In the genomic region with DNA sequence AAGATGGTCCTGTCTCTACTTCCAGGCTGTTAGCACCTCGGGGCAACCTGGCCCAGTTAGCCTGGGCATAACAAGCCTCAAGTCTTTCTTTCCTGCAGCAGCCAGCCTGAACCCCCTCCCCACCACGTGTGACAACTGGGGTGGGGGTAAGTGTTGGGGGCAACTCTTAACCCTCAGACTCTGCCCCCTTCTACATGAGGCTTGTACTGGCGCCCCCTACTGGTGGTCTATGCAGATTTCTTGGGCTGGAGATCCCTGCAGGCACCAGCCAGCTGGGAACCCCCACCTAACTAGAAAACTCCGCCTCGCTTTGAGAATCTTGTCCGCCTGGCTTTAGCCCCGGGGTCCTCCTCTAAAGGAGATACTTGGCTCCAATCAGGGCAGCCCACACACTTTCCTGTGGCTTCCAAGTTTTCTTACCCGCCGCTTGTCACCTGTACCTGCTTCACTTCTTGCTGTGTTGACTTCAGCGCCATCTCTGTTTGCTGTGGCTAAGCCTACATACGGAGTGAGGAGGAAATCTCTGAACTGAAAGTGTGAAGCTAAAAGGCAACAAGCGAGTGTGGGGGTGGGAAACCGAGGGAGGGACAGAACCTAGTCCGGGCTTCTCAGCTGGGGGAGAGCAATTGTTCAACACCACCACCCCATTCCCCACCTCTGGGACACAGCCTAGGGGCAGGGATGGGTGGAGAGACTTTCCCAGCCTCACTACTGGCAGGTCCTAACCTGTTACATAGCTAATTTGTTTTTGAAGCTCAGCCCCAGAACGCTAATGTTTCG, we compare ENCODE assay signal across 9 mouse cellular contexts. TPM values are rescaled to one million over a fixed set of nuclear protein-coding genes. Genes with fewer than 3 reads are reported as not detected.
A peak's percentile ranks its signal among the peaks of the same experiment; 100 is the strongest.
DNase-seq lines count a peak whose midpoint lies in the region; ATAC-seq and TF ChIP-seq lines count a peak whose summit lies in the region.
"Had no signal": no experiment of that assay in that cellular context is flagged by ENCODE, and none has a peak within 500 bp of the region (broad histone marks: within the 10 kb centered on the region; RNA-seq: fewer than 3 reads in every experiment).

No protein-coding gene starts in this region.

- H3K27ac ChIP-seq in hindbrain, embryonic 11.5 days (ENCODE audit: low read depth, low read length), result no peak overlapping the region
- no peak overlapping the region for H3K27ac ChIP-seq in hindbrain, embryonic 14.5 days
- H3K27ac ChIP-seq in ES-E14 (ENCODE audit: insufficient read depth, low read depth, low read length, poor library complexity, severe bottlenecking), result peak overlapping the region; percentile 24; the same call in 1 of the 2 replicates
- peak overlapping the region; percentile 8; the same call in 1 of the 2 replicates for H3K27ac ChIP-seq in embryonic facial prominence, embryonic 10.5 days (replicated peaks)

- no peak overlapping the region for H3K4me3 ChIP-seq in hindbrain, embryonic 11.5 days (ENCODE audit: low read depth, low read length)
- no peak overlapping the region for H3K4me3 ChIP-seq in hindbrain, embryonic 14.5 days (replicated peaks; ENCODE audit: low read length)
- H3K4me3 ChIP-seq in ES-E14 (ENCODE audit: insufficient read depth in 1 of 2, low read depth in 1 of 2, low read length in 2 of 2, poor library complexity in 1 of 2, severe bottlenecking in 1 of 2), result peak overlapping the region in 1 of 2 experiments; percentile 71; a peak in 2 of 4 replicates
- H3K4me3 ChIP-seq in embryonic facial prominence, embryonic 10.5 days, result no peak overlapping the region
- H3K4me3 ChIP-seq: myocyte had no signal

- no peaks in the 10 kb centered on the region for H3K27me3 ChIP-seq in hindbrain, embryonic 11.5 days (ENCODE audit: control insufficient read depth, insufficient read depth, low read length)
- H3K27me3 ChIP-seq in hindbrain, embryonic 14.5 days (ENCODE audit: control insufficient read depth, insufficient read depth, low read length), result no peaks in the 10 kb centered on the region
- peaks cover 4% of the 10 kb centered on the region; the same call in 1 of the 2 replicates for H3K27me3 ChIP-seq in embryonic facial prominence, embryonic 10.5 days (replicated peaks; ENCODE audit: low read depth, poor library complexity, severe bottlenecking)

- H3K4me1 ChIP-seq in hindbrain, embryonic 11.5 days (replicated peaks; ENCODE audit: control insufficient read depth, insufficient read depth, low read length), result no peaks in the 10 kb centered on the region
- no peaks in the 10 kb centered on the region for H3K4me1 ChIP-seq in hindbrain, embryonic 14.5 days (replicated peaks; ENCODE audit: control insufficient read depth, insufficient read depth, low read length)
- peaks cover 2 to 7% of the 10 kb centered on the region in 2 experiments; a peak in 1 of 4 replicates for H3K4me1 ChIP-seq in ES-E14 (ENCODE audit: control insufficient read depth in 2 of 2, insufficient read depth in 2 of 2, low read length in 2 of 2, poor library complexity in 1 of 2)
- H3K4me1 ChIP-seq in embryonic facial prominence, embryonic 10.5 days, result peaks cover 14% of the 10 kb centered on the region; the same call in 1 of the 2 replicates

- H3K9me3 ChIP-seq in hindbrain, embryonic 11.5 days (ENCODE audit: control insufficient read depth, low read length), result no peaks in the 10 kb centered on the region
- no peaks in the 10 kb centered on the region for H3K9me3 ChIP-seq in hindbrain, embryonic 14.5 days (ENCODE audit: control insufficient read depth, low read length)
- H3K9me3 ChIP-seq in ES-E14 (ENCODE audit: control insufficient read depth, insufficient read depth, low read depth, low read length), result no peaks in the 10 kb centered on the region
- no peaks in the 10 kb centered on the region for H3K9me3 ChIP-seq in embryonic facial prominence, embryonic 10.5 days

- no peaks in the 10 kb centered on the region for H3K36me3 ChIP-seq in hindbrain, embryonic 11.5 days (ENCODE audit: control insufficient read depth, insufficient read depth, low read length)
- no peaks in the 10 kb centered on the region for H3K36me3 ChIP-seq in hindbrain, embryonic 14.5 days (replicated peaks; ENCODE audit: control insufficient read depth, insufficient read depth)
- no peaks in the 10 kb centered on the region for H3K36me3 ChIP-seq in ES-E14 (ENCODE audit: control insufficient read depth, insufficient read depth, low read length, poor library complexity, severe bottlenecking)
- no peaks in the 10 kb centered on the region for H3K36me3 ChIP-seq in embryonic facial prominence, embryonic 10.5 days (replicated peaks)

- no peak overlapping the region for H3K9ac ChIP-seq in hindbrain, embryonic 11.5 days (ENCODE audit: low read depth, low read length)
- no peak overlapping the region for H3K9ac ChIP-seq in hindbrain, embryonic 14.5 days
- H3K9ac ChIP-seq in ES-E14 (ENCODE audit: insufficient read depth, low read depth, low read length, poor library complexity, severe bottlenecking), result no peak overlapping the region; the same call in 1 of the 2 replicates

- peak; percentile 45 for DNase-seq in hindbrain, embryonic 11.5 days (ENCODE audit: low spot score)
- DNase-seq in hindbrain, embryonic 14.5 days (ENCODE audit: low spot score), result no peak
- peak; percentile 74 for DNase-seq in ES-E14 (ENCODE audit: low read depth, low spot score)
- peak; percentile 57 for DNase-seq in embryonic facial prominence, embryonic 10.5 days (ENCODE audit: low spot score)
- DNase-seq in kidney, postnatal 4 days, result peak; percentile 56 to 66
- peak; percentile 62 for DNase-seq in naive thymus-derived CD4-positive, alpha-beta T cell, adult 2 months (ENCODE audit: low read depth)
- no peak for DNase-seq in left cerebral cortex, adult 11 months (ENCODE audit: low spot score)

- H3K4me2 ChIP-seq in hindbrain, embryonic 11.5 days (replicated peaks; ENCODE audit: low read depth, low read length), result no peak overlapping the region
- H3K4me2 ChIP-seq in hindbrain, embryonic 14.5 days (replicated peaks), result no peak overlapping the region

- no peak for ATAC-seq in hindbrain, embryonic 11.5 days (ENCODE audit: low FRiP score)
- no peak for ATAC-seq in hindbrain, embryonic 14.5 days (ENCODE audit: low FRiP score)
- ATAC-seq in monocyte, adult 5-6 weeks (replicated peaks; ENCODE audit: insufficient number of reproducible peaks, low FRiP score, low TSS enrichment, poor library complexity, severe bottlenecking), result no peak

- WGBS in hindbrain, embryonic 11.5 days, result 23% methylated on average over 16 of the region's 16 CpGs
- 21% methylated on average over 16 of the region's 16 CpGs for WGBS in hindbrain, embryonic 14.5 days
- WGBS in embryonic facial prominence, embryonic 10.5 days, result 18% methylated on average over 16 of the region's 16 CpGs

- in situ Hi-C loops in ES-E14 (cut with MboI; ENCODE audit: low sequenced_read_pairs in 2 of 2, unreplicated experiment in 2 of 2), result no loop called here

TF ChIP-seq in ES-E14, 5 proteins besides CTCF, POLR2A, EP300 and RAD21:
- TF ChIP-seq ZC3H11A (IDR thresholded peaks at IDR 0.05; ENCODE audit: borderline replicate concordance, low read depth, low read length) (no peak), ZNF384 (IDR thresholded peaks at IDR 0.05; ENCODE audit: low read depth, low read length) (no peak), HCFC1 (IDR thresholded peaks at IDR 0.05; ENCODE audit: borderline replicate concordance, insufficient read depth, low read length) (no peak), CHD2 (IDR thresholded peaks at IDR 0.05; ENCODE audit: low read depth, low read length) (no peak), MAFK (IDR thresholded peaks at IDR 0.05; ENCODE audit: insufficient read depth, low read depth, low read length) (no peak)

RNA-seq across cellular contexts. Expression of a gene that starts 16.1 kb away (rescaled TPM):
- 0.07 TPM in 1 of 2 replicates, not detected in the other for polyA plus RNA-seq in hindbrain, embryonic 11.5 days (2014; fragmentation: Nextera tagmentation; extraction: Ambion mirVana)
- not detected in 2 replicates for polyA plus RNA-seq in hindbrain, embryonic 14.5 days (2014; fragmentation: Nextera tagmentation; extraction: Ambion mirVana)
- total RNA-seq in ES-E14 (2012; rRNA removed), result 0.11 TPM in 1 of 2 replicates, not detected in the other
- polyA plus RNA-seq in embryonic facial prominence, embryonic 10.5 days (2016; fragmentation: Nextera tagmentation; extraction: Ambion mirVana), result 0.06 TPM in 1 of 2 replicates, not detected in the other
- not detected in 3 replicates for total RNA-seq in monocyte, adult 5-6 weeks (2017)
- polyA plus RNA-seq: myocyte had no signal

RNA-seq across cellular contexts. Expression of a gene that starts 33.9 kb away (rescaled TPM):
- 1.2 and 1.3 TPM in 2 replicates for polyA plus RNA-seq in hindbrain, embryonic 11.5 days (2014; fragmentation: Nextera tagmentation; extraction: Ambion mirVana)
- 0.17 TPM in 1 of 2 replicates, not detected in the other for polyA plus RNA-seq in hindbrain, embryonic 14.5 days (2014; fragmentation: Nextera tagmentation; extraction: Ambion mirVana)
- 62.9 and 87.0 TPM in 2 replicates for total RNA-seq in ES-E14 (2012; rRNA removed)
- 2.9 and 4.5 TPM in 2 replicates for polyA plus RNA-seq in embryonic facial prominence, embryonic 10.5 days (2016; fragmentation: Nextera tagmentation; extraction: Ambion mirVana)
- total RNA-seq in monocyte, adult 5-6 weeks (2017), result 0.38 to 1.4 TPM in 2 of 3 replicates, not detected in the other
- polyA plus RNA-seq: myocyte had no signal

Comparison
In these comparisons a context has a peak if more than half of its experiments do, and no peak if none do; other contexts are left out.
1. DNase-seq: peak in hindbrain, embryonic 11.5 days (single experiment), ES-E14 (single experiment), embryonic facial prominence, embryonic 10.5 days (single experiment), kidney, postnatal 4 days (2 of 2) and naive thymus-derived CD4-positive, alpha-beta T cell, adult 2 months (single experiment); none in hindbrain, embryonic 14.5 days (single experiment) and left cerebral cortex, adult 11 months (single experiment).
2. H3K27ac ChIP-seq: peak in ES-E14 (single experiment) and embryonic facial prominence, embryonic 10.5 days (single experiment); none in hindbrain, embryonic 11.5 days (single experiment) and hindbrain, embryonic 14.5 days (single experiment).